Mouse (Mus musculus) lung, embryonic 16.5 days (tissue): ENCODE measurements around the gene Zfp467. TPM values are rescaled to one million over a fixed set of nuclear protein-coding genes. Genes with fewer than 3 reads are reported as not detected.

Source experiments
- ATAC-seq: fragments of 200-750 bp; cut with Nextera tagmentation; 2 replicates; pipeline ENCODE4 v1.8.0; 2017; ENCODE audit warnings: low read depth, mild to moderate bottlenecking, moderate library complexity
- H3K27ac ChIP-seq: fragments of 300-500 bp; sonication (generic); 2 replicates; pipeline ENCODE4 v1.5.1; 2014; ENCODE audit warnings: mild to moderate bottlenecking, control low read depth, low read length
- H3K27me3 ChIP-seq: fragments of 300-500 bp; sonication (generic); 2 replicates; pipeline ENCODE4 v1.6.1; 2014; ENCODE audit warnings: low read depth, low read length, mixed read lengths; ENCODE audit not compliant: control insufficient read depth, insufficient read depth
- H3K36me3 ChIP-seq: fragments of 300-500 bp; sonication (generic); 2 replicates; pipeline ENCODE4 v1.6.1; 2014; ENCODE audit warnings: low read length; ENCODE audit not compliant: control insufficient read depth, insufficient read depth
- H3K4me1 ChIP-seq: fragments of 300-500 bp; sonication (generic); replicated peaks from 2 replicates; pipeline ENCODE4 v1.6.1; 2014; ENCODE audit warnings: low read length, mixed read lengths; ENCODE audit not compliant: control insufficient read depth, insufficient read depth
- H3K4me2 ChIP-seq: fragments of 300-500 bp; sonication (generic); 2 replicates; pipeline ENCODE4 v1.6.1; 2014; ENCODE audit warnings: low read depth, low read length, control low read depth
- H3K4me3 ChIP-seq: fragments of 300-500 bp; sonication (generic); 2 replicates; pipeline ENCODE4 v1.5.1; 2014; ENCODE audit warnings: mild to moderate bottlenecking, low read length, control low read depth
- H3K9ac ChIP-seq: fragments of 300-500 bp; sonication (generic); 2 replicates; pipeline ENCODE4 v1.6.1; 2014; ENCODE audit warnings: low read length, control low read depth
- H3K9me3 ChIP-seq: fragments of 300-500 bp; sonication (generic); 2 replicates; pipeline ENCODE4 v1.6.1; 2016; ENCODE audit warnings: low read length; ENCODE audit not compliant: control insufficient read depth
- WGBS: fragments of 180-500 bp; shearing (Covaris S2); extraction: QIAGEN DNeasy Blood & Tissue Kit; methylation state at CpG from one replicate; pipeline ENCODE4 v1.1.7; 2014; 5-methylcytosine and 5-hydroxymethylcytosine counted together
- polyA plus RNA-seq: library from polyadenylated mRNA; unstranded; fragments of >200 nt; fragmentation: Nextera tagmentation; extraction: Ambion mirVana; gene quantifications from 2 replicates; pipeline ENCODE4 v1.2.1, GENCODE M21; 2015

The Zfp467 gene
- 21.0 and 22.6 TPM in 2 replicates for polyA plus RNA-seq

GRCm38 (mm10) chr6:48445181-48446101, at the start of gene Zfp467:
Gene Zfp467 (minus strand): TSS chr6:48445825.
- H3K4me3 ChIP-seq = peak within 1 kb of the TSS; percentile 84
- H3K4me2 ChIP-seq = peak within 1 kb of the TSS; percentile 79
- peaks cover 21% of the 10 kb centered on the region for H3K36me3 ChIP-seq
- ATAC-seq = peak; percentile 54
- no peaks in the 10 kb centered on the region for H3K9me3 ChIP-seq
- no peaks in the 10 kb centered on the region for H3K27me3 ChIP-seq
- WGBS = under 1% methylated on average over 65 of the region's 65 CpGs
- peaks cover 23% of the 10 kb centered on the region for H3K4me1 ChIP-seq
- peak within 1 kb of the TSS; percentile 96 for H3K27ac ChIP-seq
- H3K9ac ChIP-seq = peak within 1 kb of the TSS; percentile 95

DNA sequence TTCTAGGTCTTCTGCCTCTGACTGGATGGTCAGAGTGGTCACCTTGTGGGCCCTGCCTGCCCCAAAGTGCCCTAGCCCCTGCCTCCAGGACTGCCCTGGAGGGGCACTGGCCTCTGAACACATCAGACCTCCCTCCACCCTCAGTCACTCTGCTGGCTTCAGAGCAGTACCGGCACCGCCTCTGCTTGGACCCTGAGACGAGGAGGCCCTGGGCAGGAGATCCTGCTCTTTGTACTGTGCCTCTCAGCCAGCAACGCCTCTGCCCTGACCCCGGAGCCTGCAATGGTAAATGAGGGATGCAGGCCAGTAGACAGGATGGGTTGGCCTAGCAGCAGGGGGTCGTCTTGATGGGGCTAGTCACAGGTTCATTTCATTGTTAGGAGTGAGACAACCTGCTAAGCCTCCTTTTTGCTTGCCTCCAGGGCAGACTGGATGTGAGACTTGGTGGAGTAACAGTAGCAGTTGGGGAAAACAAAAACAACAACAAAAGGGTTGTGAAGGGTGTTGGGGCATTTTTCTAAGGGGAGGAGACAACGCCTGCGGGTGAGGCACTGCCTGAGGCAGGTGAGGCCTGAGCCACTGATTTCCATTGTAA, 47.6 kb upstream of the Zfp467 start:
- no peaks in the 10 kb centered on the region for H3K36me3 ChIP-seq
- H3K4me1 ChIP-seq = peaks cover 3% of the 10 kb centered on the region; the same call in 1 of the 2 replicates
- no peak overlapping the region for H3K4me3 ChIP-seq
- H3K9me3 ChIP-seq = no peaks in the 10 kb centered on the region
- no peak overlapping the region for H3K4me2 ChIP-seq
- no peaks in the 10 kb centered on the region for H3K27me3 ChIP-seq
- H3K9ac ChIP-seq = no peak overlapping the region
- H3K27ac ChIP-seq = no peak overlapping the region
- 36% methylated on average over 8 of the region's 8 CpGs for WGBS
- ATAC-seq = no peak

GRCm38 (mm10) chr6:48491361-48491760, 45.7 kb upstream of the Zfp467 start:
- Histone ChIP-seq H3K36me3 (no peaks in the 10 kb centered on the region), H3K9me3 (no peaks in the 10 kb centered on the region), H3K4me3 (no peak overlapping the region), H3K4me1 (peaks cover 7% of the 10 kb centered on the region; the same call in 1 of the 2 replicates), H3K9ac (no peak overlapping the region), H3K4me2 (no peak overlapping the region), H3K27me3 (no peaks in the 10 kb centered on the region; the same call in 1 of the 2 replicates), H3K27ac (no peak overlapping the region)
- WGBS = 46% methylated on average over 9 of the region's 9 CpGs
- ATAC-seq = no peak

DNA sequence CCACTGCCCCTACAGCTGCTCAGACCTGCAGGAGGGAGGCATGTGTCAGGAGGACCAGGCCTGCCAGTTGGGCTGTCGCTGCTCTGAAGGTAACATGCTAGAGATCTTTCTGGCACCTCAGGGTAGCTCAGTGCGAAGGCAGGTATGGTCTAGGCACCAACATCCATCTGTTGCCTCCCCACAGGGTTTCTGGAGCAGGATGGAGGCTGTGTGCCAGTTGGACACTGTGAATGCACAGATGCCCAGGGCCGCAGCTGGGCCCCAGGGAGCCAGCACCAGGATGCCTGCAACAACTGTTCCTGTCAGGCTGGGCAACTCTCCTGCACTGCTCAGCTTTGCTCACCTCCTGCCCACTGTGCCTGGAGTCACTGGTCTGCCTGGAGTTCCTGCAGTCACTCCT, 44.1 kb upstream of the Zfp467 start:
- WGBS = 89% methylated on average over 3 of the region's 3 CpGs
- no peak for ATAC-seq
- peaks cover 7% of the 10 kb centered on the region; the same call in 1 of the 2 replicates for H3K4me1 ChIP-seq
- no peak overlapping the region for H3K27ac ChIP-seq
- H3K9ac ChIP-seq = no peak overlapping the region
- no peaks in the 10 kb centered on the region for H3K36me3 ChIP-seq
- H3K27me3 ChIP-seq = no peaks in the 10 kb centered on the region; the same call in 1 of the 2 replicates
- no peak overlapping the region for H3K4me2 ChIP-seq
- H3K9me3 ChIP-seq = no peaks in the 10 kb centered on the region
- H3K4me3 ChIP-seq = no peak overlapping the region

DNA sequence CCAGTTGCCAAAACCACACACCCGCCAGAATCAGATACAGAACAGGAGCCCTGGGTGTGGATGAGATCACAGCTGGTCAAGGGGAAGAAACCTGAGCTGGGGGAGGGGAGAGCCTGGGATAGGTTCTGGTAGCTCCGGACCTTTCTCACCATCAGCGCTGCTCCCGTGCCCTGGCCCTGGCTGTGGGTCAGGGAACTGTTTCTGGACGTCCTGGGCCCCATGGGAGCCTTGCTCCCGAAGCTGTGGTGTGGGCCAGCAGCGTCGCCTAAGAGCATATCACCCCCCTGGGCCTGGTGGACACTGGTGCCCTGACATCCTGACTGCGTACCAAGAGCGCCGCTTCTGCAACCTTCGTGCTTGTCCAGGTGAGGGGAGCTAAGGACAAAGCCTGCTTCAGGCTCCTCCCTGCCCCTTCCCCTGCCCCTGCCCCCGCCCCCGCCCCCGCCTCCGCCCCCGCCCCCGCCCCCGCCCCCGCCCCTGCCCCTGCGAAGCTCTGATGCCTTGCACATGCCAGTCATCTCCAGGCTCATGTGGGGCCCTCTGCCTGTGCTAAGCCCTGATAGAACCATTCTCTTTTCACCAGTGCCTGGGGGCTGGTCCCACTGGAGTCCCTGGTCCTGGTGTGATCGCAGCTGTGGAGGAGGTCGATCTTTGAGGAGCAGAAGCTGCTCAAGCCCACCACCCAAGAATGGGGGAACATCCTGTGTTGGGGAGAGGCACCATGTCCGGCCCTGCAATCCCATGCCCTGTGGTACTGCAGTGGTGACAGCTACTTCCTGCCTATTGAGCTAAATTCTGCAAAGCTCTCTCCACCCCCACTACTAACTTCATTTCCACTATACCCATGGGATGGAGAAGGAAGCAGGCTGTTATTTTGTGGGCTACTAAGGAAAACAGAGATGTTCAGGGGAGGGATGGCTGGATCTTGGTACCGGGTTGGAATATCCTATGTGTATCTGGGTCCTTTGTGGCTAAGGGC, 42.4 kb upstream of the Zfp467 start:
- Histone ChIP-seq H3K9me3 (no peaks in the 10 kb centered on the region), H3K4me1 (peaks cover 7% of the 10 kb centered on the region; the same call in 1 of the 2 replicates), H3K4me2 (peak overlapping the region; percentile 51), H3K27ac (no peak overlapping the region), H3K36me3 (no peaks in the 10 kb centered on the region), H3K9ac (peak overlapping the region; percentile 54), H3K4me3 (peak overlapping the region; percentile 21), H3K27me3 (no peaks in the 10 kb centered on the region; the same call in 1 of the 2 replicates)
- WGBS = 14% methylated on average over 16 of the region's 25 CpGs
- ATAC-seq = peak; percentile 65

DNA sequence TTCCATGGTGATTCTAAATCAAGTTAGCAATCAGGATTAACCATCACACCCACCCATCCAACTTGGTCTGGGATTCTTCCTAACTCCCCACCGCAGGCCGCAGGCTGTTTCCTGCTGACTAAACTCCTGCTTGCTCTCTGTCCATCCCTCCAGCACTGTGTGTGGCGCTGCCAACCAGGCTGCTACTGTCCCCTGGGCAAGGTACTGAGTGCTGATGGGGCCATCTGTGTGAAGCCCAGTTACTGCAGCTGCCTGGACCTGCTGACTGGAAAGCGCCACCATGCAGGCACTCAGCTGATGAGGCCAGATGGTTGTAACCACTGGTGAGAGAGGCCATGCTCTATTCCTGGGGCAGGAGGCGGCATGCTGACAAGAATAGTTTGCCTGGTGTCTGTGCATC, 36.9 kb upstream of the Zfp467 start:
- no peaks in the 10 kb centered on the region for H3K4me1 ChIP-seq
- H3K27ac ChIP-seq = no peak overlapping the region
- no peak overlapping the region for H3K4me3 ChIP-seq
- ATAC-seq = no peak
- no peaks in the 10 kb centered on the region; the same call in 1 of the 2 replicates for H3K27me3 ChIP-seq
- WGBS = 75% methylated on average over 5 of the region's 5 CpGs
- H3K36me3 ChIP-seq = no peaks in the 10 kb centered on the region
- no peak overlapping the region for H3K9ac ChIP-seq
- no peak overlapping the region for H3K4me2 ChIP-seq
- H3K9me3 ChIP-seq = no peaks in the 10 kb centered on the region

DNA sequence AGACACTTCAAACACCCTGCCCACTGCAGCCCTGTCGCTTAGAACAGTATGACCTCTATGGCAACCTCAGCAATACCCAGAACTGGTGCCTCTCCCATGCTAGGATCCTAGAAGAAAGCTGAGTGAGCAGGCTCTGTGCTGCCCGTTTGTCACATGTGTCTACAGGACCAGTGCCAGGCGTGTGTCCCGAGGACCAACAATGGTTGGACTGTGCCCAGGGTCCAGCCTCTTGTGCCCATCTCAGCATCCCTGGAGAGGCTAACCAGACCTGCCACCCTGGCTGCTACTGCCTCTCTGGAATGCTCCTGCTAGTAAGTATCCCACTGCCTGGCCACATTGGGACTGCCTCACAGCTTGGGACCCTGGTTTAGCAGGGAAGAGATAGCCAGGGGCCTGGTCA, 32.8 kb upstream of the Zfp467 start:
- no peaks in the 10 kb centered on the region for H3K27me3 ChIP-seq
- H3K4me2 ChIP-seq = no peak overlapping the region
- H3K9me3 ChIP-seq = no peaks in the 10 kb centered on the region
- H3K9ac ChIP-seq = no peak overlapping the region
- 80% methylated on average over 4 of the region's 4 CpGs for WGBS
- no peak overlapping the region for H3K4me3 ChIP-seq
- H3K36me3 ChIP-seq = no peaks in the 10 kb centered on the region
- ATAC-seq = no peak
- H3K27ac ChIP-seq = no peak overlapping the region
- H3K4me1 ChIP-seq = no peaks in the 10 kb centered on the region

DNA sequence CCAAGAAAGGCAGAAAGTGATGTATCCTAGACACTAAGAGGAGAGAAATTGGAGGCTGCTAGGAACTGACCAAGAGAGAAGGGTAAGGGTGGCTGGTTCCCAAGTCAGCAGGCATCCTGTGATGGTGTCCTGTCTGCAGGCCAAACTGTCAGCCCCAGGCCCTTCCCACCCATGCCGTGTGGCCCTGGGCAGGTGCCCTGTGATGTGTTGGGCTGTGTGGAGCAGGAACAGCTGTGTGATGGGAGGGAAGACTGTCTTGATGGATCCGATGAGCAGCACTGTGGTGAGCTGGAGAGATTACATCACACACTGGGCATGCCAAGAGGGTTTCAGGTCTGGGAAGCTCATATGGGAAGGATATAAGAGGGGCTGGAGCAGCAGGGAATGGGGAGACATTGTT, 25.1 kb upstream of the Zfp467 start:
- Histone ChIP-seq H3K9me3 (no peaks in the 10 kb centered on the region), H3K27ac (no peak overlapping the region), H3K27me3 (no peaks in the 10 kb centered on the region), H3K4me2 (no peak overlapping the region), H3K4me1 (no peaks in the 10 kb centered on the region), H3K36me3 (no peaks in the 10 kb centered on the region), H3K4me3 (no peak overlapping the region), H3K9ac (no peak overlapping the region)
- ATAC-seq = no peak
- WGBS = 53% methylated on average over 2 of the region's 2 CpGs
